Mouse (Mus musculus) liver, adult 2 months (tissue): ENCODE measurements around the gene Necab2.

Experiments used
- CTCF ChIP-seq: fragments of 200-500 bp; IDR thresholded peaks from 2 replicates; pipeline ENCODE4 v1.5.1; 2011; ENCODE audit warnings: low read depth, low read length, control low read depth
- POLR2A ChIP-seq: fragments of 200-500 bp; IDR thresholded peaks from 2 replicates; pipeline ENCODE4 v1.6.1; 2011; ENCODE audit warnings: low read length, control low read depth; ENCODE audit not compliant: insufficient read depth; ENCODE audit errors: extremely low read depth

GRCm38 (mm10) chr8:119403912-119404311 is 42.6 kb upstream of the Necab2 start:
- TF ChIP-seq CTCF, result no peak
- TF ChIP-seq POLR2A, result no peak
